Mouse (Mus musculus) forebrain, embryonic 11.5 days (tissue): ENCODE data around the gene Gm47841. TPM values are rescaled to one million over a fixed set of nuclear protein-coding genes. Genes with fewer than 3 reads are reported as not detected.

Experiments
- ATAC-seq: fragments of 200-750 bp; cut with Nextera tagmentation; replicated peaks from 2 replicates; pipeline ENCODE4 v1.8.0; 2017; ENCODE audit warnings: moderate TSS enrichment; ENCODE audit not compliant: low FRiP score
- DNase-seq: peaks from one replicate; pipeline ENCODE4 v3.0.0-alpha.2; 2017; ENCODE audit warnings: low spot score
- H3K27ac ChIP-seq: fragments of 300-500 bp; sonication (generic); 2 replicates; pipeline ENCODE4 v1.5.1; 2014; ENCODE audit warnings: low read depth, low read length
- H3K27me3 ChIP-seq: fragments of 300-500 bp; sonication (generic); 2 replicates; pipeline ENCODE4 v1.6.1; 2014; ENCODE audit warnings: mild to moderate bottlenecking, low read length, mixed read lengths; ENCODE audit not compliant: control insufficient read depth, insufficient read depth
- H3K36me3 ChIP-seq: fragments of 300-500 bp; sonication (generic); 2 replicates; pipeline ENCODE4 v1.6.1; 2014; ENCODE audit warnings: mild to moderate bottlenecking, low read length, moderate library complexity, mixed read lengths; ENCODE audit not compliant: control insufficient read depth, insufficient read depth
- H3K4me1 ChIP-seq: fragments of 300-500 bp; sonication (generic); replicated peaks from 2 replicates; pipeline ENCODE4 v1.6.1; 2014; ENCODE audit warnings: low read length, mixed read lengths; ENCODE audit not compliant: control insufficient read depth, insufficient read depth
- H3K4me2 ChIP-seq: fragments of 300-500 bp; sonication (generic); 2 replicates; pipeline ENCODE4 v1.6.1; 2014; ENCODE audit warnings: low read depth, mild to moderate bottlenecking, low read length, moderate library complexity, mixed read lengths; ENCODE audit not compliant: severe bottlenecking
- H3K4me3 ChIP-seq: fragments of 300-500 bp; sonication (generic); 2 replicates; pipeline ENCODE4 v1.5.1; 2014; ENCODE audit warnings: low read depth, low read length
- H3K9ac ChIP-seq: fragments of 300-500 bp; sonication (generic); 2 replicates; pipeline ENCODE4 v1.6.1; 2014; ENCODE audit warnings: low read length
- H3K9me3 ChIP-seq: fragments of 300-500 bp; sonication (generic); 2 replicates; pipeline ENCODE4 v1.6.1; 2016; ENCODE audit warnings: low read length, mixed read lengths; ENCODE audit not compliant: control insufficient read depth
- WGBS: fragments of 180-500 bp; shearing (Covaris S2); extraction: QIAGEN DNeasy Blood & Tissue Kit; methylation state at CpG from one replicate; pipeline ENCODE4 v1.1.7; 2014; 5-methylcytosine and 5-hydroxymethylcytosine counted together
- polyA plus RNA-seq: library from polyadenylated mRNA; unstranded; fragments of >200 nt; fragmentation: Nextera tagmentation; extraction: Ambion mirVana; gene quantifications from 2 replicates; pipeline ENCODE4 v1.2.1, GENCODE M21; 2014

Gm47841 gene
- polyA plus RNA-seq, 1 experiment from 2014 or later = not detected

GRCm38 (mm10) chr15:101086956-101087355 is 39.8 kb upstream of the Gm47841 start:
- Histone ChIP-seq H3K9ac (no peak overlapping the region), H3K9me3 (no peaks in the 10 kb centered on the region), H3K4me2 (no peak overlapping the region), H3K27me3 (no peaks in the 10 kb centered on the region), H3K4me1 (no peaks in the 10 kb centered on the region), H3K36me3 (no peaks in the 10 kb centered on the region), H3K4me3 (no peak overlapping the region), H3K27ac (no peak overlapping the region)
- 79% methylated on average over 3 of the region's 3 CpGs for WGBS
- DNase-seq (no peak), ATAC-seq (no peak)

GRCm38 (mm10) chr15:101086451-101086850 is 39.3 kb upstream of the Gm47841 start:
- no peaks in the 10 kb centered on the region for H3K36me3 ChIP-seq
- H3K4me3 ChIP-seq = no peak overlapping the region
- H3K4me2 ChIP-seq = no peak overlapping the region
- no peaks in the 10 kb centered on the region for H3K27me3 ChIP-seq
- H3K4me1 ChIP-seq = no peaks in the 10 kb centered on the region
- ATAC-seq = no peak
- H3K9ac ChIP-seq = no peak overlapping the region
- DNase-seq = no peak
- 79% methylated on average over 9 of the region's 9 CpGs for WGBS
- H3K9me3 ChIP-seq = no peaks in the 10 kb centered on the region
- H3K27ac ChIP-seq = no peak overlapping the region

GRCm38 (mm10) chr15:101084499-101084898 is 37.3 kb upstream of the Gm47841 start:
- DNase-seq (no peak), ATAC-seq (no peak)
- Histone ChIP-seq H3K4me2 (no peak overlapping the region), H3K4me1 (no peaks in the 10 kb centered on the region), H3K27me3 (no peaks in the 10 kb centered on the region), H3K9me3 (no peaks in the 10 kb centered on the region), H3K9ac (no peak overlapping the region), H3K4me3 (no peak overlapping the region), H3K27ac (no peak overlapping the region), H3K36me3 (no peaks in the 10 kb centered on the region)
- 86% methylated on average over 10 of the region's 10 CpGs for WGBS

GRCm38 (mm10) chr15:101082236-101082635 is 35.0 kb upstream of the Gm47841 start:
- H3K4me1 ChIP-seq = peaks cover 3% of the 10 kb centered on the region; the same call in 1 of the 2 replicates
- ATAC-seq (no peak), DNase-seq (no peak)
- no peaks in the 10 kb centered on the region for H3K27me3 ChIP-seq
- H3K9me3 ChIP-seq = no peaks in the 10 kb centered on the region
- no peak overlapping the region for H3K4me2 ChIP-seq
- H3K9ac ChIP-seq = no peak overlapping the region
- no peaks in the 10 kb centered on the region for H3K36me3 ChIP-seq
- no peak overlapping the region for H3K4me3 ChIP-seq
- WGBS = 57% methylated on average over 4 of the region's 4 CpGs
- no peak overlapping the region for H3K27ac ChIP-seq

- no peak overlapping the region for H3K9ac ChIP-seq
- H3K9me3 ChIP-seq = no peaks in the 10 kb centered on the region
- no peak overlapping the region for H3K4me3 ChIP-seq
- DNase-seq (no peak), ATAC-seq (no peak)
- no peak overlapping the region for H3K4me2 ChIP-seq
- no peaks in the 10 kb centered on the region for H3K27me3 ChIP-seq
- H3K4me1 ChIP-seq = peaks cover 10% of the 10 kb centered on the region; the same call in 1 of the 2 replicates
- H3K36me3 ChIP-seq = no peaks in the 10 kb centered on the region
- no peak overlapping the region for H3K27ac ChIP-seq
- 81% methylated on average over 7 of the region's 7 CpGs for WGBS
Observed at GRCm38 (mm10) chr15:101081035-101081548, 33.9 kb upstream of the Gm47841 start.

GRCm38 (mm10) chr15:101080031-101080520 is 32.9 kb upstream of the Gm47841 start:
- Histone ChIP-seq H3K4me3 (no peak overlapping the region), H3K4me1 (peaks cover 19% of the 10 kb centered on the region), H3K9ac (no peak overlapping the region), H3K36me3 (no peaks in the 10 kb centered on the region), H3K27me3 (no peaks in the 10 kb centered on the region), H3K27ac (no peak overlapping the region), H3K4me2 (no peak overlapping the region), H3K9me3 (no peaks in the 10 kb centered on the region)
- no peak for DNase-seq
- no peak for ATAC-seq
- WGBS = 73% methylated on average over 9 of the region's 9 CpGs

GRCm38 (mm10) chr15:101078731-101079156 is 31.5 kb upstream of the Gm47841 start:
- Histone ChIP-seq H3K9ac (peak overlapping the region; percentile 80), H3K36me3 (no peaks in the 10 kb centered on the region), H3K4me3 (peak overlapping the region; percentile 86), H3K4me2 (peak overlapping the region; percentile 84), H3K9me3 (no peaks in the 10 kb centered on the region), H3K27ac (peak overlapping the region; percentile 88; the same call in 1 of the 2 replicates), H3K27me3 (no peaks in the 10 kb centered on the region), H3K4me1 (peaks cover 19% of the 10 kb centered on the region)
- peak; percentile 72 for ATAC-seq
- DNase-seq = peak; percentile 86
- 2% methylated on average over 26 of the region's 30 CpGs for WGBS

GRCm38 (mm10) chr15:101077813-101078730 is 30.9 kb upstream of the Gm47841 start, which contains the start of gene Fignl2:
Fignl2 (minus strand) TSS chr15:101078567.
- Histone ChIP-seq H3K4me2 (peak within 1 kb of the TSS; percentile 84), H3K9me3 (no peaks in the 10 kb centered on the region), H3K36me3 (no peaks in the 10 kb centered on the region), H3K9ac (peak within 1 kb of the TSS; percentile 80), H3K27me3 (no peaks in the 10 kb centered on the region), H3K4me3 (peak within 1 kb of the TSS; percentile 86), H3K27ac (peak within 1 kb of the TSS; percentile 88), H3K4me1 (peaks cover 19% of the 10 kb centered on the region)
- peak; percentile 34 for ATAC-seq
- under 1% methylated on average over 56 of the region's 96 CpGs for WGBS
- DNase-seq = peak; percentile 78
